8 mouse cellular contexts compared by ENCODE assay signal in the genomic region with DNA sequence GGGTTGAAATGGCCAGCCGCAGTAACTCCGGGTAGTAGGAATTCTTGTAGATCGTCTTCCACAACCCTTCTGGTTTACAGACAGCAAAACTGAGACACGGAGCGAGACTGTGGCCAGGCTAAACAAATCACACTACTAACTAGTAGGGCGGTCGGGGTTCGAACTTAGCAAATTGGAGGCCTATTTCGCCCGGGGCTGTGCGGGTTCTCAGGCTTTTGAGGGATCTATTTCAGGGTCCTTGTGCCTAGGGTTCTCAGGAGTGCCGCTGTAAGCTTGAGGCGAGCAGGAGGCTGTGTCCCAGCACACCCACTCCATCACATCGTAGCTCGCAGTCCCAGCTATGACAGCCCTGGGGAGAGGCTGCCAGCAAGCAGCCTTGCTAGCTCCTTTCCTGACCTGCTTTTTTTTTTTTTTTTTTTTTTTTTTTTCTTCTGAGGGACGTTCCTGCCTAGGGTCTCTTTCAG. TPM values are rescaled to one million over a fixed set of nuclear protein-coding genes. Genes with fewer than 3 reads are reported as not detected.
DNase-seq lines count a peak whose midpoint lies in the region; ATAC-seq and TF ChIP-seq lines count a peak whose summit lies in the region.

No protein-coding gene starts in this region.

- no peaks in the 10 kb centered on the region for H3K4me1 ChIP-seq in embryonic facial prominence, embryonic 11.5 days (ENCODE audit: control insufficient read depth, insufficient read depth, low read length)
- H3K4me1 ChIP-seq in hindbrain, embryonic 15.5 days (replicated peaks) = peaks cover 7% of the 10 kb centered on the region; the same call in 1 of the 2 replicates
- peaks cover 6% of the 10 kb centered on the region; the same call in 1 of the 2 replicates for H3K4me1 ChIP-seq in lung, embryonic 15.5 days

- peak overlapping the region; percentile 89 for H3K27ac ChIP-seq in gastrocnemius, adult 2 months
- H3K27ac ChIP-seq in embryonic facial prominence, embryonic 11.5 days (replicated peaks; ENCODE audit: low read depth, low read length) = no peak overlapping the region
- 0 out of 2 replicates have a peak overlapping the region, but pooled peaks have one; percentile 6 for H3K27ac ChIP-seq in hindbrain, embryonic 15.5 days (replicated peaks)
- peak overlapping the region; percentile 70; the same call in 1 of the 2 replicates for H3K27ac ChIP-seq in lung, embryonic 15.5 days

- peak overlapping the region; percentile 85 for H3K4me2 ChIP-seq in embryonic facial prominence, embryonic 11.5 days (ENCODE audit: low read depth, low read length)
- peak overlapping the region; percentile 81 for H3K4me2 ChIP-seq in hindbrain, embryonic 15.5 days
- peak overlapping the region; percentile 85 for H3K4me2 ChIP-seq in lung, embryonic 15.5 days

- H3K4me3 ChIP-seq in gastrocnemius, adult 2 months = peak overlapping the region; percentile 86
- H3K4me3 ChIP-seq in embryonic facial prominence, embryonic 11.5 days (ENCODE audit: low read depth, low read length) = peak overlapping the region; percentile 64
- H3K4me3 ChIP-seq in hindbrain, embryonic 15.5 days = peak overlapping the region; percentile 61
- H3K4me3 ChIP-seq in lung, embryonic 15.5 days = peak overlapping the region; percentile 76

- peak; percentile 47 for DNase-seq in gastrocnemius, adult 2 months
- DNase-seq in gastrocnemius, postnatal 25 days = no peak
- peak; percentile 50 for DNase-seq in embryonic facial prominence, embryonic 11.5 days (ENCODE audit: low spot score)
- DNase-seq in splenic B cell, adult 2 months (ENCODE audit: low read depth, low spot score) = peak; percentile 17
- DNase-seq in urinary bladder, postnatal 25 days (ENCODE audit: low spot score) = no peak

- H3K36me3 ChIP-seq in embryonic facial prominence, embryonic 11.5 days (replicated peaks; ENCODE audit: control insufficient read depth, insufficient read depth, low read depth, low read length) = no peaks in the 10 kb centered on the region
- H3K36me3 ChIP-seq in hindbrain, embryonic 15.5 days = no peaks in the 10 kb centered on the region
- no peaks in the 10 kb centered on the region for H3K36me3 ChIP-seq in lung, embryonic 15.5 days
- H3K36me3 ChIP-seq in splenic B cell, adult 2 months (ENCODE audit: control insufficient read depth, insufficient read depth, low read length, poor library complexity, severe bottlenecking) = no peaks in the 10 kb centered on the region

- WGBS in embryonic facial prominence, embryonic 11.5 days = under 1% methylated on average over 16 of the region's 16 CpGs
- WGBS in hindbrain, embryonic 15.5 days = under 1% methylated on average over 16 of the region's 16 CpGs
- WGBS in lung, embryonic 15.5 days = under 1% methylated on average over 16 of the region's 16 CpGs

- H3K9me3 ChIP-seq in embryonic facial prominence, embryonic 11.5 days (replicated peaks; ENCODE audit: control insufficient read depth, low read length) = no peaks in the 10 kb centered on the region
- H3K9me3 ChIP-seq in hindbrain, embryonic 15.5 days = no peaks in the 10 kb centered on the region; the same call in 1 of the 2 replicates
- no peaks in the 10 kb centered on the region for H3K9me3 ChIP-seq in lung, embryonic 15.5 days

- TF ChIP-seq CTCF in gastrocnemius, adult 2 months (IDR thresholded peaks at IDR 0.05) = no peak

- H3K27me3 ChIP-seq in embryonic facial prominence, embryonic 11.5 days (ENCODE audit: control insufficient read depth, insufficient read depth, low read length) = no peaks in the 10 kb centered on the region
- 0 out of 2 replicates have a peak, but pooled peaks cover 4% of the 10 kb centered on the region for H3K27me3 ChIP-seq in hindbrain, embryonic 15.5 days
- H3K27me3 ChIP-seq in lung, embryonic 15.5 days = no peaks in the 10 kb centered on the region
- no peaks in the 10 kb centered on the region; the same call in 1 of the 2 replicates for H3K27me3 ChIP-seq in splenic B cell, adult 2 months (ENCODE audit: control insufficient read depth, insufficient read depth, low read length, poor library complexity, severe bottlenecking)

- intact Hi-C loops in gastrocnemius, adult 2 months (cut with DNase I) = no loop called here

- H3K9ac ChIP-seq in embryonic facial prominence, embryonic 11.5 days (replicated peaks; ENCODE audit: low read length) = peak overlapping the region; percentile 69
- H3K9ac ChIP-seq in hindbrain, embryonic 15.5 days = peak overlapping the region; percentile 47
- peak overlapping the region; percentile 82 for H3K9ac ChIP-seq in lung, embryonic 15.5 days

- peak; percentile 30 for ATAC-seq in CD4-positive, CD25-positive, alpha-beta regulatory T cell, adult 4 months
- peak; percentile 67 for ATAC-seq in embryonic facial prominence, embryonic 11.5 days (replicated peaks; ENCODE audit: insufficient number of reproducible peaks, low FRiP score, low TSS enrichment, low read depth)
- peak; percentile 54; the same call in 1 of the 2 replicates for ATAC-seq in hindbrain, embryonic 15.5 days (ENCODE audit: low FRiP score, low read depth)
- ATAC-seq in lung, embryonic 15.5 days (ENCODE audit: borderline replicate concordance, extremely low read depth, low FRiP score, low TSS enrichment) = peak; percentile 76

RNA-seq across cellular contexts. Expression of gene Il1rap, which starts 0.4 kb away (rescaled TPM):
- 1 to 10 TPM; 1.4 to 1.8 TPM for total RNA-seq in gastrocnemius, adult 2 months (2021)
- total RNA-seq in gastrocnemius, postnatal 25 days (2021) = 1 to 10 TPM; 2.4 to 2.6 TPM
- 10 to 100 TPM in 1 of 2 experiments, 1 to 10 TPM in 1; 9.4 to 14.2 TPM for polyA plus RNA-seq in CD4-positive, CD25-positive, alpha-beta regulatory T cell, adult 4 months (2017; shearing (Covaris generic))
- polyA plus RNA-seq in embryonic facial prominence, embryonic 11.5 days (2014; fragmentation: Nextera tagmentation; extraction: Ambion mirVana) = 4.6 and 5.1 TPM in 2 replicates
- 11.2 and 11.7 TPM in 2 replicates for polyA plus RNA-seq in hindbrain, embryonic 15.5 days (2015; fragmentation: Nextera tagmentation; extraction: Ambion mirVana)
- 12.7 and 12.9 TPM in 2 replicates for polyA plus RNA-seq in lung, embryonic 15.5 days (2015; fragmentation: Nextera tagmentation; extraction: Ambion mirVana)

RNA-seq across cellular contexts. Expression of gene Tmem207, which starts 55.4 kb away (rescaled TPM):
- not detected for total RNA-seq in gastrocnemius, adult 2 months (2021)
- total RNA-seq in gastrocnemius, postnatal 25 days (2021) = not detected
- not detected for polyA plus RNA-seq in CD4-positive, CD25-positive, alpha-beta regulatory T cell, adult 4 months (2017; shearing (Covaris generic))
- not detected in 2 replicates for polyA plus RNA-seq in embryonic facial prominence, embryonic 11.5 days (2014; fragmentation: Nextera tagmentation; extraction: Ambion mirVana)
- 0.09 and 0.29 TPM in 2 replicates for polyA plus RNA-seq in hindbrain, embryonic 15.5 days (2015; fragmentation: Nextera tagmentation; extraction: Ambion mirVana)
- polyA plus RNA-seq in lung, embryonic 15.5 days (2015; fragmentation: Nextera tagmentation; extraction: Ambion mirVana) = not detected in 2 replicates

Comparison
In these comparisons a context has a peak if more than half of its experiments do, and no peak if none do; other contexts are left out.
1. DNase-seq: peak in gastrocnemius, adult 2 months (single experiment), embryonic facial prominence, embryonic 11.5 days (single experiment) and splenic B cell, adult 2 months (single experiment); none in gastrocnemius, postnatal 25 days (single experiment) and urinary bladder, postnatal 25 days (single experiment).
2. Peak in every context shown above with its lines, with median percentiles within 50 percentile points of each other: H3K4me3 ChIP-seq, ATAC-seq, H3K4me2 ChIP-seq and H3K9ac ChIP-seq.